Mouse (Mus musculus) thymus, adult 2 months (tissue): ENCODE data around the gene Gm49353.

Experiments used
- CTCF ChIP-seq: fragments of 200-500 bp; IDR thresholded peaks from 2 replicates; pipeline ENCODE4 v1.5.1; 2012; ENCODE audit warnings: mild to moderate bottlenecking, control low read depth, low read length, moderate library complexity, borderline replicate concordance; ENCODE audit not compliant: control insufficient read depth, poor library complexity, insufficient read depth; ENCODE audit errors: extremely low read depth
- POLR2A ChIP-seq: fragments of 200-500 bp; IDR thresholded peaks from 2 replicates; pipeline ENCODE4 v1.6.1; 2012; ENCODE audit warnings: mild to moderate bottlenecking, low read length, control low read depth, moderate library complexity; ENCODE audit not compliant: control insufficient read depth, poor library complexity, insufficient read depth; ENCODE audit errors: extremely low read depth

- TF ChIP-seq POLR2A (no peak), CTCF (no peak)
Observed at GRCm38 (mm10) chr10:29176881-29177280, 21.9 kb upstream of the Gm49353 start.
